Mouse (Mus musculus): ENCODE measurements around the gene Ccser1.

- TF ChIP-seq CTCF (IDR thresholded peaks at IDR 0.05; ENCODE audit: low read depth, low read length) (no peak), POLR2A (IDR thresholded peaks at IDR 0.05; ENCODE audit: extremely low read depth, insufficient read depth, low read length) (no peak)
These were observed 408.9 kb downstream of the Ccser1 start for GRCm38 (mm10) chr6:61588999-61589398.
